Mouse (Mus musculus): ENCODE measurements around the gene Tent2.

DNA sequence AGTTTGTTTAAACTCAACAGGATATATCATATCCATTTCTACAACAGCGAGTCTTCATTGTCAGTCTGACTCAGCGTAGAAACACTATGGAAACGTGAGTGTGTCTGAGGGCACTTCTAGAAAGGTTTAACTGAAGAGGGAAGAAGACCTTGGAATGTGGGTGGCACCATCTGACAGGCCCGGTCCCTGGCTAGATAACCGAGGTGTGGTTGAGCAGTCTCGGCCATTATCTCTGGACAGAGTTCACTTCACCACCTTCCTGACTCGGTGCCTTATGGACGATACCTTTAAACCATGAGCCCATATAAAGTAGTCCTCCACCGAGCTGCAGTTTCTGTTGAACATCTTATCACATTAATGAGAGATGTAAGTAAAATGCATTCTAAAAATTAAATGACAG, 46.9 kb upstream of the Tent2 start:
- TF ChIP-seq POLR2A (IDR thresholded peaks at IDR 0.05; ENCODE audit: low read depth, low read length) = no peak
- TF ChIP-seq CTCF (IDR thresholded peaks at IDR 0.05; ENCODE audit: borderline replicate concordance, insufficient read depth, low read length) = no peak
